Mouse (Mus musculus): Measurements from ENCODE around the gene Mapk13. TPM values are rescaled to one million over a fixed set of nuclear protein-coding genes. Genes with fewer than 3 reads are reported as not detected.

The Mapk13 gene
- polyA plus RNA-seq, 1 experiment from 2014 or later = 10.5 TPM

DNA sequence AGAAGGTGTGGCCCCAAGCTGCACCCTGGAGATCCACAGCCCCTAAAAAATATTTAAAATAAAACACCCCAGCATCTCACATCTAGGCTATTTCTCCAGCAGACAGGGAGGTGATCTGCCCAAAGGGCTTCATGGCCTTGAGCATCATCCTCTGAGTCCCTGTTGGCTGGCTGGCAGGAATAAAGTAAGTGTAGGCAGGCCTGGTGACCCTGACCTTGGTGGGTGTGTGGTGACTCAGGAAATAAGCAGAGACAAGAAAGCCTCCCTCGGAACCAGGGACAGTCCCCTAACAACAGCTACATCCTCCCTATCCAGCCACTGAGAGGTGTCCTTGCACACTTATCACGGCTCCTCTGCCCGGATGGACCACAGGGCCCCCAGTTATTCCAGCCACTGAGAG, 11.7 kb downstream of the Mapk13 start:
- no peaks in the 10 kb centered on the region for H3K27me3 ChIP-seq (ENCODE audit: control insufficient read depth, insufficient read depth, low read depth, low read length)
- H3K9me3 ChIP-seq (replicated peaks; ENCODE audit: control insufficient read depth, low read length) = no peaks in the 10 kb centered on the region
- no peaks in the 10 kb centered on the region for H3K4me1 ChIP-seq (ENCODE audit: control insufficient read depth, low read depth, low read length)
- WGBS (ENCODE audit: insufficient replicate concordance) = 71% methylated on average over 3 of the region's 3 CpGs
- no peaks in the 10 kb centered on the region for H3K36me3 ChIP-seq (ENCODE audit: control insufficient read depth, insufficient read depth)
- H3K27ac ChIP-seq (ENCODE audit: low read length) = no peak overlapping the region
- H3K4me3 ChIP-seq (ENCODE audit: low read depth, low read length) = no peak overlapping the region
- no peak overlapping the region for H3K9ac ChIP-seq (ENCODE audit: low read depth, low read length)
- H3K4me2 ChIP-seq (ENCODE audit: low read depth, low read length) = no peak overlapping the region
- no peak for ATAC-seq (ENCODE audit: low read depth)

DNA sequence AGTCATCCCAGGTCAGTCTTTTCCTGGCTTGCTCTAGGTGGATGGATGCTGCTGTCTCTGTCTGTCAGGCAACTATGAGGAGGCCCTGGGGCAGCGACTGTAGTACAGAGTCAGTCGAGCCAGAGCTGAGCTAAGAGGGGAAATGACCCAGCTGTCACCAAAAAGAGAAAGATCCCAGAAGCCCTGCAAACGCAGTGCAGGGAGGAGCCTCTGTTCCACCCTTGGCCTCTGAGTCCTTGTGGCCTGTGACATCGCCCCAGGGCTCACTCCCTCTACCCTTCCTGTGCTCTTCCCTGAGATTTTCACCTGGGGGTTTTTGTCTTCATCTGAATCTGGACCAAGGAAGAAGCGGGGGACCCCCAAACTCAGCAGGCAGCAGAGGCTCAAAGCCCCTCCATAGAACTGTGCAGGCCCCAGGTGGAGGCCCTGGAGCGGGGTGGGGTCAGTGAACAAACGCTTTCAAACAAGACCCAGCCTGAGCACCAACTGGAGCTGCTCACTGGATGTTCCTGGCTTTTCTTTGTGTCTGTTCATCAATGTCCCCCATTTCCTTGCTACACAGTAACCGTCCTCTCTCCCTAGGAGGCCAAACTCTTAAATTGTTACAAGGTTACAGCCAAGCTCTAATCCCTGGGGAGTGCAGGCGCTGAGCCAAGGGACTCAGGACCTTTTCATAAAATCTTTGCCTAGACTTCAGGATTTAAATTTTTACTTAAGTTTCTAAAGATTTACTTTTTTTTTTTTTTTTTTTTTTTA, 12.4 kb downstream of the Mapk13 start:
- Histone ChIP-seq H3K4me3 (ENCODE audit: low read depth, low read length) (no peak overlapping the region), H3K27me3 (ENCODE audit: control insufficient read depth, insufficient read depth, low read depth, low read length) (no peaks in the 10 kb centered on the region), H3K27ac (ENCODE audit: low read length) (no peak overlapping the region), H3K9me3 (replicated peaks; ENCODE audit: control insufficient read depth, low read length) (no peaks in the 10 kb centered on the region), H3K4me2 (ENCODE audit: low read depth, low read length) (no peak overlapping the region), H3K9ac (ENCODE audit: low read depth, low read length) (no peak overlapping the region), H3K4me1 (ENCODE audit: control insufficient read depth, low read depth, low read length) (no peaks in the 10 kb centered on the region), H3K36me3 (ENCODE audit: control insufficient read depth, insufficient read depth) (no peaks in the 10 kb centered on the region)
- ATAC-seq (ENCODE audit: low read depth) = no peak
- WGBS (ENCODE audit: insufficient replicate concordance) = 55% methylated on average over 9 of the region's 9 CpGs

DNA sequence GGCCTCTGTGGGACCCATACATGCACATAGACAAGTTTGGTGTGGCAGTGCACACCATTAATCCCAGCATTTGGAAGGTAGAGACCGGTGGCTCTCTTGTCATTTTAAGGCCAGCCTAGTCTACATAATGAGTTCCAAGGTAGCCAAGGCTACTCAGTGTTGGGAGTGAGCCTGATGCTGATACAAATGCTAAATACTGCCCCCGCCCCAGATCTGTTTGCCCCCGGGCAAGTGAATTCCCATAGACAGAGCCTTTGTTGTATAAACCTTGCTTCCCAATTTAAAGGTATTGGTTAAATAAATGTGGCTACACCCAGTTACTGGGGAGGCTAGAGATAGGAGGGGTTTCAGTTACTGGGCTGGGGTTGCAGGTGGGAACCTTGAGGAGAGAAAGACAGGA, 15.9 kb downstream of the Mapk13 start:
- ATAC-seq (ENCODE audit: low read depth) = no peak
- H3K4me3 ChIP-seq (ENCODE audit: low read depth, low read length) = no peak overlapping the region
- no peak overlapping the region for H3K4me2 ChIP-seq (ENCODE audit: low read depth, low read length)
- H3K4me1 ChIP-seq (ENCODE audit: control insufficient read depth, low read depth, low read length) = no peaks in the 10 kb centered on the region
- WGBS (ENCODE audit: insufficient replicate concordance) = 80% methylated on average over 3 of the region's 3 CpGs
- no peak overlapping the region for H3K27ac ChIP-seq (ENCODE audit: low read length)
- no peaks in the 10 kb centered on the region for H3K27me3 ChIP-seq (ENCODE audit: control insufficient read depth, insufficient read depth, low read depth, low read length)
- H3K9ac ChIP-seq (ENCODE audit: low read depth, low read length) = no peak overlapping the region
- H3K9me3 ChIP-seq (replicated peaks; ENCODE audit: control insufficient read depth, low read length) = no peaks in the 10 kb centered on the region
- H3K36me3 ChIP-seq (ENCODE audit: control insufficient read depth, insufficient read depth) = no peaks in the 10 kb centered on the region

DNA sequence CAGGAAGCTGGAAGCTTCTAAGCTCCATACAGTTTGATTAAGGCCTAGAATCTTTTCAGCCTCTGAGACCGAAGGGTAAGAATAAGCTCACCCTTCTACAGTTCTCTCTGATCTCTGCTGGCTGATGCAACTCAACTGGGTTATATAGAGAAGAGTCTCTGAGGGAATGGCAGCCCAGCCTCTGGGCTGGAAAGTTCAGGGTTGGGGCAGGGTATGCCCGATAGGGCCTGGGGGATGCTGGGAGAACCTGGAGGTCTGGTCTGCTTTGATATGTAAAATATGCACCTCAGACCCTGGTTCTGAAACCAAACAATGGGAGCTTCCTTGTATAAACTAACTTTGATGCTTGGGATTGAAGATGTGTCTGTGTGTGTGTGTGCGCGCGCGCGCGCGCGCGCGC, 18.4 kb downstream of the Mapk13 start:
- Histone ChIP-seq H3K9me3 (replicated peaks; ENCODE audit: control insufficient read depth, low read length) (no peaks in the 10 kb centered on the region), H3K4me3 (ENCODE audit: low read depth, low read length) (no peak overlapping the region), H3K27me3 (ENCODE audit: control insufficient read depth, insufficient read depth, low read depth, low read length) (no peaks in the 10 kb centered on the region), H3K36me3 (ENCODE audit: control insufficient read depth, insufficient read depth) (no peaks in the 10 kb centered on the region), H3K4me2 (ENCODE audit: low read depth, low read length) (no peak overlapping the region), H3K4me1 (ENCODE audit: control insufficient read depth, low read depth, low read length) (no peaks in the 10 kb centered on the region), H3K9ac (ENCODE audit: low read depth, low read length) (no peak overlapping the region), H3K27ac (ENCODE audit: low read length) (no peak overlapping the region)
- ATAC-seq (ENCODE audit: low read depth) = no peak
- 94% methylated on average over 12 of the region's 12 CpGs for WGBS (ENCODE audit: insufficient replicate concordance)

DNA sequence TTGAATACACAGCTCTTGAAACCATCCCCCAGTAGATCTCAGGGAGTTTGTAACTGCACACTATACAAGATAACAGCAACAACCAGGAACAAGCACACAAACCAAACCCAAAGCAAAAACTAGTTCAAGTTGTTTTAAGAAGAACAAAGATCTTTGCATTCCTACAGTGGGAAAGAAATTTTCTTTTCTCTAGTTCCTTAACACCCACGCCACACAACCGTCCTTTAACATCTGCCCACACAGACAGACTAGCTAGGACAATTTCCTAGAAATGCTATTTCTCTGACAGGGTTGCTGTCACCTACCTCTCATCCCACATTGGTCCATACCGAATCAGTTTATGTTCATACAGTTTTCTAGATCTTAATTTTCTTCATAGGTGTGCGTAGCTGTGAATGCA, 27.9 kb downstream of the Mapk13 start:
- Histone ChIP-seq H3K4me2 (ENCODE audit: low read depth, low read length) (no peak overlapping the region), H3K4me3 (ENCODE audit: low read depth, low read length) (no peak overlapping the region), H3K9me3 (replicated peaks; ENCODE audit: control insufficient read depth, low read length) (0 out of 2 replicates have a peak, but pooled peaks cover 5% of the 10 kb centered on the region), H3K9ac (ENCODE audit: low read depth, low read length) (no peak overlapping the region), H3K36me3 (ENCODE audit: control insufficient read depth, insufficient read depth) (no peaks in the 10 kb centered on the region), H3K27me3 (ENCODE audit: control insufficient read depth, insufficient read depth, low read depth, low read length) (no peaks in the 10 kb centered on the region), H3K27ac (ENCODE audit: low read length) (no peak overlapping the region), H3K4me1 (ENCODE audit: control insufficient read depth, low read depth, low read length) (peaks cover 9% of the 10 kb centered on the region)
- WGBS (ENCODE audit: insufficient replicate concordance) = 75% methylated on average over 4 of the region's 4 CpGs
- ATAC-seq (ENCODE audit: low read depth) = no peak

DNA sequence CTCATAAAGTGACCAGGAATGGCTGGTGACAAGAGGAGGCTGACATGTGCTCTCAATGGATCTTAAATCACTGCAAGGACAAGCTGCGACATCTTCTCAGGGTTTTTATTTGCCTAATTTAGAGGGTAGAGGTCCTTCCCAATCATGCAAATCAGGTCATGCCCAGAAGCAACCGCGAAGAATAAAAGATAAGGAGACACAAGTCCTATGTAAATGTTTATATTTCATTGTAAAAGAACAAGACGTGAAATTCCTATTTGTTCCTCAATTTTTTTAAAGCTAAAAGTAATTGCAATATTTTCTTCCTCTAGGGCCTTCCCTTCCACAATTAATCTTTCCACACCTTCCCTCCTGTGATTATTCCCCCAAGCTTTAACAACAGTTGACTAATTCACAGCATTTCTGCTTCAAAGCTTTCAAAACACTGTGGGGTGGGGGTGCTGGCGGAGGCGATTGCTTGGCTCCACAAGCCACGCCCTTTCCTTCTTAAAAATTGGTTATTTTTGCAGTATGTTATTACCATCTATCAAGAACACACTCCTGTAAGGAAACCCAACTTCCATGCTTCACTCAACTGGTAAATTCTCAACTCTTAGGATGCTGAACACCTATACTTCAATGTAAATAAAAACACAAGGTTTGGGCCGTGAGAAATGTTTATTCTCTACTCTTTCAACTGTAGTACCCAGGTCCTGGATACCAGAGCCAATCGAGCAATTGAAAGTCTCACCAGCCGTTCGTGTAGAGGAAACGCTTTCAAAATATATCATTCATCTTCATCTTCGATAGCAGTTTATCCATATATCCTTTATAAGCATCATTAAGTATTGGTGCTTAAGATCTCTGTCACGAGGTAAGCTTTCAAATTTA, 30.4 kb downstream of the Mapk13 start:
- Histone ChIP-seq H3K4me3 (ENCODE audit: low read depth, low read length) (peak overlapping the region; percentile 79), H3K36me3 (ENCODE audit: control insufficient read depth, insufficient read depth) (no peaks in the 10 kb centered on the region), H3K27me3 (ENCODE audit: control insufficient read depth, insufficient read depth, low read depth, low read length) (no peaks in the 10 kb centered on the region), H3K9me3 (replicated peaks; ENCODE audit: control insufficient read depth, low read length) (0 out of 2 replicates have a peak, but pooled peaks cover 5% of the 10 kb centered on the region), H3K4me1 (ENCODE audit: control insufficient read depth, low read depth, low read length) (peaks cover 32% of the 10 kb centered on the region), H3K27ac (ENCODE audit: low read length) (peak overlapping the region; percentile 96), H3K4me2 (ENCODE audit: low read depth, low read length) (peak overlapping the region; percentile 64), H3K9ac (ENCODE audit: low read depth, low read length) (peak overlapping the region; percentile 96)
- ATAC-seq (ENCODE audit: low read depth) = no peak
- WGBS (ENCODE audit: insufficient replicate concordance) = 10% methylated on average over 14 of the region's 14 CpGs

DNA sequence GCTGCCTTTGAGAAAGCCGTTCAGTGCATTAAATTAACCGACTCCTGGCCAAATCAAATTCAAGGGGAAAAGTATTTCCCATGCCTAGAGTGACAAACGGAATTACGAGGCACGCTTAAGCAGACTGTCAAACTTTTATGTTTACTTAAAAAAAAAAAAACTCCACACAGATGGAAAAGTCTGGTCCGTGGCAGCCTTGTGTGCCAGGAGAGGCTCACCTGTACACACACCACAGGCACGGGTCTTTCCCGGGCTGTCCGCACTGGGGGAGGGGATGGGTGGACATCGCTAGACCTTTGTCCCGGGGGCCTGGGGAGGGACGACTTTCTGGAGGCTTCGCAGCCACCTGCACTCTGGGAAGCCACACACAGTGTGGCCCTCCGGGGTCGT, 31.2 kb downstream of the Mapk13 start:
- Histone ChIP-seq H3K27me3 (ENCODE audit: control insufficient read depth, insufficient read depth, low read depth, low read length) (no peaks in the 10 kb centered on the region), H3K9ac (ENCODE audit: low read depth, low read length) (peak overlapping the region; percentile 96), H3K4me1 (ENCODE audit: control insufficient read depth, low read depth, low read length) (peaks cover 40% of the 10 kb centered on the region), H3K4me3 (ENCODE audit: low read depth, low read length) (peak overlapping the region; percentile 79), H3K27ac (ENCODE audit: low read length) (peak overlapping the region; percentile 96), H3K9me3 (replicated peaks; ENCODE audit: control insufficient read depth, low read length) (0 out of 2 replicates have a peak, but pooled peaks cover 2% of the 10 kb centered on the region), H3K36me3 (ENCODE audit: control insufficient read depth, insufficient read depth) (peaks cover 5% of the 10 kb centered on the region), H3K4me2 (ENCODE audit: low read depth, low read length) (peak overlapping the region; percentile 64)
- peak; percentile 20 for ATAC-seq (ENCODE audit: low read depth)
- WGBS (ENCODE audit: insufficient replicate concordance) = under 1% methylated on average over 15 of the region's 15 CpGs

DNA sequence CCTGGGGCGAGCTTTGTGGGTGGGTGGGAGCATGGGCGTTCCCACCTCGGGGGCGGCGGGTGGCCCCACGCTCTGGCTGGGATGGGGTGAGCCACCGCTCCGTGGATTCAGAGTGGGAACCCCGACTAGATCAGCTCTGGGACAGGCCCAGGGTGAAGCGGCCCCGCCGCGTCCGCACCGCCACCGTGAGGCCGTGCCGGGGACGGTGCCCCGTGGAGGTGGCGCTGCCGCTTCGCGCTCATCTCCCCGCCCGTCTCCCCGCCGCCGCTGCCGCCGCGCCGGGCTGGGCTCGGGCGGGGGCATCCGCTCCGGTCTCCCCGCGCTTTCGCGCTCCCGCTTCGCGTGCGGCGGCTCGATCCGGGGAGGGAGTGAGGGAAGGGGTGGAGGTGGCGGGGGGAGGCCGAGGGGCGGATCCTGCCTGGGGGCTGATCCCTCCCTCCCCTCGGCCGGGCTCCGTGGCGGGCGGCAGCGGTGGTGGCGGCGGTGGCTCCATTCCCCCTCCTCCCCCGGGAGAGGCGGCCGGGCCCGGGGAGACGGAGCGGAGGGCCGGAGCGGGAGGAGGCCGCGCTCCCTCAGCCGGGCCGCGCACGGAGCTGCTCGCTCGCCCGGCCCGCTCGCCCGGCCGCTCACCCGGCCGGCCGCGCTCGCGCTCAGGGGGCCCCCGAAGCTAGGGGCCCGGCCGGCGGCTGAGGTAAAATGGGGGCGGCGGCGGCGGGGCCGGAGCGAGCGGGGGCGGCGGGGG, 31.7 kb downstream of the Mapk13 start, which contains the start of gene Brpf3:
Gene Brpf3 (plus strand): TSS at position 420 of the 742 bp plus-strand sequence.
- Histone ChIP-seq H3K4me2 (ENCODE audit: low read depth, low read length) (peak within 1 kb of the TSS; percentile 73), H3K36me3 (ENCODE audit: control insufficient read depth, insufficient read depth) (peaks cover 11% of the 10 kb centered on the region), H3K9ac (ENCODE audit: low read depth, low read length) (peak within 1 kb of the TSS; percentile 96), H3K9me3 (replicated peaks; ENCODE audit: control insufficient read depth, low read length) (no peaks in the 10 kb centered on the region; the same call in 1 of the 2 replicates), H3K4me3 (ENCODE audit: low read depth, low read length) (peak within 1 kb of the TSS; percentile 79), H3K27ac (ENCODE audit: low read length) (peak within 1 kb of the TSS; percentile 96), H3K27me3 (ENCODE audit: control insufficient read depth, insufficient read depth, low read depth, low read length) (no peaks in the 10 kb centered on the region), H3K4me1 (ENCODE audit: control insufficient read depth, low read depth, low read length) (peaks cover 41% of the 10 kb centered on the region)
- peak; percentile 68 for ATAC-seq (ENCODE audit: low read depth)
- under 1% methylated on average over 63 of the region's 99 CpGs for WGBS (ENCODE audit: insufficient replicate concordance)

All from liver, embryonic 16.5 days (tissue).